Mouse (Mus musculus) central nervous system, embryonic 18 days (tissue): ENCODE results near the gene Gucy1a1. TPM values are rescaled to one million over a fixed set of nuclear protein-coding genes. Genes with fewer than 3 reads are reported as not detected.

Experiments
- polyA plus RNA-seq: library from polyadenylated mRNA; depleted of rRNA; stranded (reverse); fragments of >200 nt; gene quantifications from 2 replicates; pipeline ENCODE4 v1.2.3, GENCODE M21; 2012; rRNA removed

The Gucy1a1 gene
- polyA plus RNA-seq = 51.7 and 67.3 TPM in 2 replicates

GRCm38 (mm10) chr3:82145126-82145901 lies at the start of gene Gucy1a1:
TSS of gene Gucy1a1 (minus strand) at chr3:82145789.

GRCm38 (mm10) chr3:82074201-82074851 lies 71.3 kb downstream of the Gucy1a1 start, which contains the start of gene Gucy1b1:
TSS of gene Gucy1b1 (minus strand) at chr3:82074689.

Other genes with a start within 250 kb of the Gucy1a1 start
- gene Ctso, start 213.2 kb downstream of the Gucy1a1 start, polyA plus RNA-seq = 5.4 and 6.5 TPM in 2 replicates
- gene Tdo2, start 169.6 kb downstream of the Gucy1a1 start, polyA plus RNA-seq = 0.62 and 3.6 TPM in 2 replicates
- 0.05 TPM in 1 of 2 replicates, not detected in the other for gene Asic5, start 163.5 kb downstream of the Gucy1a1 start, polyA plus RNA-seq
- gene Gucy1b1, start 71.1 kb downstream of the Gucy1a1 start, polyA plus RNA-seq = 84.1 and 94.7 TPM in 2 replicates
- 53.0 and 55.9 TPM in 2 replicates for gene Map9, start 212.3 kb upstream of the Gucy1a1 start, polyA plus RNA-seq